Mouse (Mus musculus) megakaryocyte, embryonic 14.5 days (primary cell): ENCODE data around the gene Krtap19-5.

Source experiments
- FLI1 ChIP-seq: IDR thresholded peaks from 2 replicates; pipeline ENCODE4 v1.6.1; 2012; ENCODE audit warnings: low read length, inconsistent platforms, mixed read lengths
- GATA1 ChIP-seq: IDR thresholded peaks from 3 replicates; pipeline ENCODE4 v1.6.1; 2012; ENCODE audit warnings: mixed read lengths, low read length, inconsistent platforms, borderline replicate concordance

GRCm38 (mm10) chr16:88877938-88878337 lies 18.3 kb downstream of the Krtap19-5 start, which contains the start of gene Krtap19-3:
- no peak for TF ChIP-seq GATA1
- TF ChIP-seq FLI1: no peak
